Comparison of ENCODE assay signal across 39 mouse cellular contexts in genomic region chr11:44387031-44387430, GRCm38 (mm10). TPM values are rescaled to one million over a fixed set of nuclear protein-coding genes. Genes with fewer than 3 reads are reported as not detected.
"Had no signal": no experiment of that assay in that cellular context is flagged by ENCODE, and none has a peak within 500 bp of the region (broad histone marks: within the 10 kb centered on the region; RNA-seq: fewer than 3 reads in every experiment).

No protein-coding gene starts in this region.

- H3K4me2 ChIP-seq: heart, embryonic 12.5 days; hindbrain, embryonic 13.5 days; hindbrain, embryonic 15.5 days; limb, embryonic 13.5 days; limb, embryonic 15.5 days; liver, embryonic 12.5 days had no signal

- H3K9me3 ChIP-seq: heart, embryonic 10.5 days; heart, embryonic 12.5 days; hindbrain, embryonic 13.5 days; hindbrain, embryonic 15.5 days; limb, embryonic 13.5 days; limb, embryonic 15.5 days; liver, embryonic 12.5 days had no signal

- H3K4me3 ChIP-seq: heart, embryonic 10.5 days; heart, embryonic 12.5 days; hindbrain, embryonic 13.5 days; hindbrain, embryonic 15.5 days; layer of hippocampus, adult 2 months; left cerebral cortex, adult 2 months; limb, embryonic 13.5 days; limb, embryonic 15.5 days; liver, embryonic 12.5 days had no signal

- DNase-seq: gastrocnemius, postnatal 14 days; gastrocnemius, postnatal 36 days; heart, adult 18-20 months; heart, postnatal 10 days; heart, postnatal 4 days; kidney, adult 18-20 months; kidney, adult 8-10 months; kidney, postnatal 10 days; kidney, postnatal 25 days; kidney, postnatal 4 days; left cerebral cortex, postnatal 4 days had no signal

- H3K9ac ChIP-seq: heart, embryonic 12.5 days; hindbrain, embryonic 13.5 days; hindbrain, embryonic 15.5 days; limb, embryonic 13.5 days; limb, embryonic 15.5 days; liver, embryonic 12.5 days; liver, embryonic 14.5 days had no signal

- H3K4me1 ChIP-seq: heart, embryonic 10.5 days; heart, embryonic 12.5 days; hindbrain, embryonic 13.5 days; hindbrain, embryonic 15.5 days; limb, embryonic 15.5 days; liver, embryonic 12.5 days had no signal

- ATAC-seq: hindbrain, postnatal 0 days; intestine, postnatal 0 days; liver, embryonic 12.5 days had no signal

- H3K27ac ChIP-seq: heart, embryonic 10.5 days; hindbrain, embryonic 13.5 days; hindbrain, embryonic 15.5 days; hindbrain, postnatal 0 days; layer of hippocampus, adult 2 months; left cerebral cortex, adult 2 months; limb, embryonic 13.5 days; limb, embryonic 15.5 days; liver, embryonic 12.5 days; liver, embryonic 14.5 days had no signal

- H3K27me3 ChIP-seq: heart, embryonic 12.5 days; hindbrain, embryonic 13.5 days; hindbrain, embryonic 15.5 days; limb, embryonic 13.5 days; limb, embryonic 15.5 days; liver, embryonic 12.5 days had no signal

- H3K36me3 ChIP-seq: heart, embryonic 10.5 days; heart, embryonic 12.5 days; hindbrain, embryonic 13.5 days; hindbrain, embryonic 15.5 days; limb, embryonic 13.5 days; limb, embryonic 15.5 days; liver, embryonic 12.5 days had no signal

RNA-seq across cellular contexts. Expression of gene Il12b, which starts 12.8 kb away (rescaled TPM):
- total RNA-seq: gastrocnemius, adult 18-20 months; gastrocnemius, adult 8-10 months; gastrocnemius, postnatal 14 days; gastrocnemius, postnatal 36 days; granulocyte monocyte progenitor cell, adult 5-6 weeks; heart, adult 18-20 months; heart, adult 8-10 months; heart, postnatal 10 days; heart, postnatal 25 days; heart, postnatal 4 days; hindbrain, postnatal 0 days; layer of hippocampus, adult 2 months; layer of hippocampus, postnatal 10 days; layer of hippocampus, postnatal 25 days; left cerebral cortex, adult 2 months; left cerebral cortex, postnatal 10 days; left cerebral cortex, postnatal 25 days; left cerebral cortex, postnatal 4 days; liver, adult 2 months had no signal
- polyA plus RNA-seq: frontal cortex, adult 2 months; heart, embryonic 10.5 days; heart, embryonic 14.5 days; heart, embryonic 16.5 days; hindbrain, embryonic 11.5 days; hindbrain, embryonic 15.5 days; hindbrain, postnatal 0 days; intestine, embryonic 14.5 days; intestine, postnatal 0 days; kidney, embryonic 14.5 days; liver, adult 2 months had no signal
